25 mouse cellular contexts compared by ENCODE assay signal in the genomic region with DNA sequence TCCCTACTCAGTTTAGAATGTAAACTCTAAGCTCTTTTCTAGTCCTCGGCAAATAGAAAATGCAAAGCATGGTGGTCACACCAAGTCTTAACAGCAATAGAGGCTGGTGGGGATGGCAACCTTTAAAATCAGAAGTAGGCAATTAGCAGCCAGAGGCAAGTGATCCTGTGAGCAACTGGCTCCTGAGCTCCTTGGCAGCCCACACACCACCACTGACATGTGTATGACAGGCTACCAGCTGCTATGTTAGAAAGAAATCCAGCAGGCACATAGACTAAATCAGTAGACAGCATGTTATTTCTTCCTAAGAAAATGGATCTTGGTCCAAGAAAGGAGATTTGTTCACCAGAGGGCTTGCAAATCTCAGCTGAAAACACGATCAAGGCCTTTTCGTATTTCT. TPM values are rescaled to one million over a fixed set of nuclear protein-coding genes. Genes with fewer than 3 reads are reported as not detected.
DNase-seq lines count a peak whose midpoint lies in the region; ATAC-seq lines count a peak whose summit lies in the region.
"Had no signal": no experiment of that assay in that cellular context is flagged by ENCODE, and none has a peak within 500 bp of the region (broad histone marks: within the 10 kb centered on the region; RNA-seq: fewer than 3 reads in every experiment).

No protein-coding gene starts in this region.

- no peaks in the 10 kb centered on the region; the same call in 1 of the 2 replicates for H3K4me1 ChIP-seq in forebrain, embryonic 16.5 days (replicated peaks; ENCODE audit: control insufficient read depth, insufficient read depth, low read length)
- H3K4me1 ChIP-seq in midbrain, embryonic 14.5 days (ENCODE audit: control insufficient read depth, insufficient read depth, low read length) = no peaks in the 10 kb centered on the region
- H3K4me1 ChIP-seq: hindbrain, embryonic 12.5 days; limb, embryonic 13.5 days; liver, embryonic 15.5 days had no signal

- DNase-seq in layer of hippocampus, adult 11-12 months (ENCODE audit: low spot score) = peak; percentile 21
- no peak for DNase-seq in layer of hippocampus, adult 9-10 months (ENCODE audit: low spot score)
- DNase-seq in left cerebral cortex, adult 18-20 months (ENCODE audit: low spot score in 2 of 2) = peak; percentile 25 to 47
- peak; percentile 38 for DNase-seq in right cerebral cortex, postnatal 25 days
- no peak for DNase-seq in midbrain, embryonic 14.5 days
- DNase-seq: adrenal gland, postnatal 14 days; cerebellum, adult 2 months; gastrocnemius, adult 2 months; kidney, adult 8-10 months; kidney, postnatal 4 days; retina, postnatal 1 day had no signal

- H3K27me3 ChIP-seq in forebrain, embryonic 16.5 days (replicated peaks; ENCODE audit: control insufficient read depth, insufficient read depth, low read length) = no peaks in the 10 kb centered on the region
- no peaks in the 10 kb centered on the region for H3K27me3 ChIP-seq in midbrain, embryonic 14.5 days (ENCODE audit: control insufficient read depth, insufficient read depth, low read length)
- H3K27me3 ChIP-seq: hindbrain, embryonic 12.5 days; limb, embryonic 13.5 days; liver, embryonic 15.5 days had no signal

- WGBS in forebrain, embryonic 16.5 days = 70% methylated on average over 3 of the region's 3 CpGs
- WGBS in midbrain, embryonic 14.5 days = 93% methylated on average over 3 of the region's 3 CpGs

- no peak overlapping the region for H3K4me2 ChIP-seq in forebrain, embryonic 16.5 days (ENCODE audit: low read length)
- H3K4me2 ChIP-seq in midbrain, embryonic 14.5 days (ENCODE audit: low read length) = no peak overlapping the region
- H3K4me2 ChIP-seq: hindbrain, embryonic 12.5 days; limb, embryonic 13.5 days; liver, embryonic 15.5 days had no signal

- no peak overlapping the region for H3K4me3 ChIP-seq in forebrain, embryonic 16.5 days (replicated peaks; ENCODE audit: low read length)
- H3K4me3 ChIP-seq in midbrain, embryonic 14.5 days (replicated peaks; ENCODE audit: low read depth, low read length) = no peak overlapping the region
- H3K4me3 ChIP-seq: erythroblast, embryonic 14.5 days; gastrocnemius, adult 2 months; hindbrain, embryonic 12.5 days; limb, embryonic 13.5 days; liver, embryonic 15.5 days had no signal

- no peak overlapping the region for H3K9ac ChIP-seq in forebrain, embryonic 16.5 days (replicated peaks; ENCODE audit: low read depth, low read length)
- H3K9ac ChIP-seq in midbrain, embryonic 14.5 days (replicated peaks; ENCODE audit: low read length) = no peak overlapping the region
- H3K9ac ChIP-seq: hindbrain, embryonic 12.5 days; limb, embryonic 13.5 days; liver, embryonic 15.5 days had no signal

- H3K36me3 ChIP-seq in forebrain, embryonic 16.5 days (ENCODE audit: control insufficient read depth, insufficient read depth) = no peaks in the 10 kb centered on the region
- no peaks in the 10 kb centered on the region for H3K36me3 ChIP-seq in midbrain, embryonic 14.5 days (ENCODE audit: control insufficient read depth, insufficient read depth, low read length)
- H3K36me3 ChIP-seq: hindbrain, embryonic 12.5 days; limb, embryonic 13.5 days; liver, embryonic 15.5 days had no signal

- H3K27ac ChIP-seq in forebrain, embryonic 16.5 days (ENCODE audit: low read length) = no peak overlapping the region
- no peak overlapping the region for H3K27ac ChIP-seq in midbrain, embryonic 14.5 days (replicated peaks; ENCODE audit: low read depth, low read length)
- H3K27ac ChIP-seq: gastrocnemius, adult 2 months; hindbrain, embryonic 12.5 days; limb, embryonic 13.5 days; liver, embryonic 15.5 days had no signal

- H3K9me3 ChIP-seq in forebrain, embryonic 16.5 days (ENCODE audit: control insufficient read depth, low read length) = no peaks in the 10 kb centered on the region
- no peaks in the 10 kb centered on the region for H3K9me3 ChIP-seq in midbrain, embryonic 14.5 days (ENCODE audit: control insufficient read depth, low read length)
- H3K9me3 ChIP-seq: hindbrain, embryonic 12.5 days; limb, embryonic 13.5 days; liver, embryonic 15.5 days had no signal

- peak; percentile 78; the same call in 1 of the 2 replicates for ATAC-seq in forebrain, embryonic 16.5 days
- ATAC-seq in granulocyte monocyte progenitor cell, adult 5-6 weeks (replicated peaks; ENCODE audit: poor library complexity, severe bottlenecking) = no peak
- ATAC-seq in midbrain, embryonic 14.5 days (ENCODE audit: low FRiP score, low TSS enrichment) = no peak
- ATAC-seq: inflammation-experienced regulatory T-cells, adult 6 months; lung, postnatal 0 days; midbrain, embryonic 16.5 days had no signal

RNA-seq across cellular contexts. Expression of a gene that starts 14.5 kb away (rescaled TPM):
- polyA plus RNA-seq in forebrain, embryonic 16.5 days (2015; fragmentation: Nextera tagmentation; extraction: Ambion mirVana) = 8.2 and 10.1 TPM in 2 replicates
- total RNA-seq in left cerebral cortex, adult 18-20 months (2021) = 10 to 100 TPM; 11.0 to 14.9 TPM
- total RNA-seq in granulocyte monocyte progenitor cell, adult 5-6 weeks (2014; fragmentation: Nextera tagmentation) = 10.5 and 16.7 TPM in 2 replicates
- 4.9 and 6.4 TPM in 2 replicates for total RNA-seq in granulocyte monocyte progenitor cell, adult 5-6 weeks (2017)
- polyA plus RNA-seq in midbrain, embryonic 14.5 days (2014; fragmentation: Nextera tagmentation; extraction: Ambion mirVana) = 8.4 and 10.2 TPM in 2 replicates

RNA-seq across cellular contexts. Expression of a gene that starts 16.1 kb away (rescaled TPM):
- polyA plus RNA-seq in forebrain, embryonic 16.5 days (2015; fragmentation: Nextera tagmentation; extraction: Ambion mirVana) = not detected in 2 replicates
- total RNA-seq in left cerebral cortex, adult 18-20 months (2021) = not detected
- total RNA-seq in granulocyte monocyte progenitor cell, adult 5-6 weeks (2014; fragmentation: Nextera tagmentation) = not detected in 2 replicates
- total RNA-seq in granulocyte monocyte progenitor cell, adult 5-6 weeks (2017) = not detected in 2 replicates
- polyA plus RNA-seq in midbrain, embryonic 14.5 days (2014; fragmentation: Nextera tagmentation; extraction: Ambion mirVana) = not detected in 2 replicates
- total RNA-seq: adrenal gland, postnatal 14 days; gastrocnemius, adult 2 months; megakaryocyte, adult 5-6 weeks had no signal
- polyA plus RNA-seq: C2C12; cerebellum, adult 2 months; embryonic facial prominence, embryonic 11.5 days; erythroblast, embryonic 14.5 days; heart, postnatal 0 days; hindbrain, embryonic 12.5 days; inflammation-experienced regulatory T-cells, adult 6 months; limb, embryonic 13.5 days; liver, embryonic 15.5 days; lung, postnatal 0 days; midbrain, embryonic 16.5 days; urinary bladder, adult 2 months had no signal

RNA-seq across cellular contexts. Expression of a gene that starts 30.6 kb away (rescaled TPM):
- 0.21 and 0.24 TPM in 2 replicates for polyA plus RNA-seq in forebrain, embryonic 16.5 days (2015; fragmentation: Nextera tagmentation; extraction: Ambion mirVana)
- not detected for total RNA-seq in left cerebral cortex, adult 18-20 months (2021)
- total RNA-seq in granulocyte monocyte progenitor cell, adult 5-6 weeks (2014; fragmentation: Nextera tagmentation) = not detected in 2 replicates
- not detected in 2 replicates for total RNA-seq in granulocyte monocyte progenitor cell, adult 5-6 weeks (2017)
- polyA plus RNA-seq in midbrain, embryonic 14.5 days (2014; fragmentation: Nextera tagmentation; extraction: Ambion mirVana) = 0.18 TPM in 1 of 2 replicates, not detected in the other
- total RNA-seq: megakaryocyte, adult 5-6 weeks had no signal
- polyA plus RNA-seq: cerebellum, adult 2 months; erythroblast, embryonic 14.5 days; inflammation-experienced regulatory T-cells, adult 6 months; midbrain, embryonic 16.5 days had no signal

RNA-seq across cellular contexts. Expression of a gene that starts 33.6 kb away (rescaled TPM):
- 62.1 and 72.2 TPM in 2 replicates for polyA plus RNA-seq in forebrain, embryonic 16.5 days (2015; fragmentation: Nextera tagmentation; extraction: Ambion mirVana)
- 10 to 100 TPM; 20.6 to 22.3 TPM for total RNA-seq in left cerebral cortex, adult 18-20 months (2021)
- 74.3 and 81.1 TPM in 2 replicates for total RNA-seq in granulocyte monocyte progenitor cell, adult 5-6 weeks (2014; fragmentation: Nextera tagmentation)
- 48.6 and 58.7 TPM in 2 replicates for total RNA-seq in granulocyte monocyte progenitor cell, adult 5-6 weeks (2017)
- 41.9 and 51.0 TPM in 2 replicates for polyA plus RNA-seq in midbrain, embryonic 14.5 days (2014; fragmentation: Nextera tagmentation; extraction: Ambion mirVana)

RNA-seq across cellular contexts. Expression of a gene that starts 55.3 kb away (rescaled TPM):
- polyA plus RNA-seq in forebrain, embryonic 16.5 days (2015; fragmentation: Nextera tagmentation; extraction: Ambion mirVana) = 1.6 and 2.0 TPM in 2 replicates
- total RNA-seq in left cerebral cortex, adult 18-20 months (2021) = 1 to 10 TPM; 3.8 to 4.0 TPM
- total RNA-seq in granulocyte monocyte progenitor cell, adult 5-6 weeks (2014; fragmentation: Nextera tagmentation) = not detected in 2 replicates
- 1.9 TPM in 1 of 2 replicates, not detected in the other for total RNA-seq in granulocyte monocyte progenitor cell, adult 5-6 weeks (2017)
- 2.8 and 3.4 TPM in 2 replicates for polyA plus RNA-seq in midbrain, embryonic 14.5 days (2014; fragmentation: Nextera tagmentation; extraction: Ambion mirVana)
- total RNA-seq: adrenal gland, postnatal 14 days; megakaryocyte, adult 5-6 weeks had no signal
- polyA plus RNA-seq: erythroblast, embryonic 14.5 days; inflammation-experienced regulatory T-cells, adult 6 months; lung, postnatal 0 days had no signal

Comparison
In these comparisons a context has a peak if more than half of its experiments do, and no peak if none do; other contexts are left out.
1. DNase-seq: peak in layer of hippocampus, adult 11-12 months (single experiment), left cerebral cortex, adult 18-20 months (2 of 2) and right cerebral cortex, postnatal 25 days (single experiment); none in layer of hippocampus, adult 9-10 months (single experiment) and midbrain, embryonic 14.5 days (single experiment).